Mouse (Mus musculus): ENCODE measurements around the gene Tyrobp. TPM values are rescaled to one million over a fixed set of nuclear protein-coding genes. Genes with fewer than 3 reads are reported as not detected.

Tyrobp gene
- total and polyA plus RNA-seq, 2 experiments from 2014 or later, result 14.5 to 44.2 TPM

- no peak within 1 kb of the TSS for H3K27ac ChIP-seq (ENCODE audit: low read depth, low read length)
- 6% methylated on average over 16 of the region's 16 CpGs for WGBS
Observed at GRCm38 (mm10) chr7:30457629-30458330, 44.2 kb downstream of the Tyrobp start, which contains the start of the genes Kirrel2 and Nphs1. Gene Kirrel2 (minus strand): TSS chr7:30457690. Gene Nphs1 (plus strand): TSS chr7:30458315.

DNA sequence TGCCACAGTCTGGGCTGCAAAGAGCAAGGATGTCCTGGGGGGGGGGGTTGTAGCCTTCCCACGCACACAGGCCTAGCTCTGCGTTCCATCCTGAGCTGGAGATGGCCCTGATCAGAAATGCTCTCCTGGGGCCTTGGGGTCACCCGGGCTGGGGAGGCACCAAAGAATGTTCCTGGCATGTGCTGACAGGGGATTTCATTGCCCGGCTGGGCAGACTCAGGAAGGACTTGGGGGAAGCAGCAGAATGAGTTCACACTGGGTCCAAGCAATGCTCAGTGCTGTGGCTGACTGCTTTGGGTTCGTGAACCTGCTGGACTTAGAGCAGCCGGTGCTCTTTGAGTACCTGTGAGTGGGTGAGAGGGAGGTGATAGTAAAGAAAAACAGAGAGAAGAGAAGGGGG, 45.9 kb downstream of the Tyrobp start:
- Histone ChIP-seq H3K9me3 (ENCODE audit: low read length) (0 out of 2 replicates have a peak, but pooled peaks cover 4% of the 10 kb centered on the region), H3K27ac (ENCODE audit: low read depth, low read length) (no peak overlapping the region), H3K4me1 (ENCODE audit: insufficient read depth) (peaks cover 4% of the 10 kb centered on the region; the same call in 1 of the 2 replicates), H3K4me2 (ENCODE audit: low read depth) (no peak overlapping the region), H3K4me3 (ENCODE audit: low read depth, low read length) (no peak overlapping the region), H3K27me3 (ENCODE audit: insufficient read depth, low read length) (peaks cover 70% of the 10 kb centered on the region), H3K9ac (no peak overlapping the region), H3K36me3 (ENCODE audit: insufficient read depth) (no peaks in the 10 kb centered on the region)
- 33% methylated on average over 6 of the region's 6 CpGs for WGBS
- ATAC-seq (no peak), DNase-seq (no peak)
- TF ChIP-seq CTCF (IDR thresholded peaks at IDR 0.05; ENCODE audit: low read depth), result no peak

More at GRCm38 (mm10) chr7:30457629-30458330, 44.2 kb downstream of the Tyrobp start, which contains the start of the genes Kirrel2 and Nphs1:
- TF ChIP-seq CTCF (IDR thresholded peaks at IDR 0.05; ENCODE audit: low read depth), result no peak
- Histone ChIP-seq H3K9me3 (ENCODE audit: low read length) (0 out of 2 replicates have a peak, but pooled peaks cover 4% of the 10 kb centered on the region), H3K9ac (no peak within 1 kb of the TSS), H3K27me3 (ENCODE audit: insufficient read depth, low read length) (peaks cover 77% of the 10 kb centered on the region), H3K4me2 (ENCODE audit: low read depth) (peak within 1 kb of the TSS; percentile 42), H3K36me3 (ENCODE audit: insufficient read depth) (no peaks in the 10 kb centered on the region), H3K4me1 (ENCODE audit: insufficient read depth) (peaks cover 4% of the 10 kb centered on the region; the same call in 1 of the 2 replicates), H3K4me3 (ENCODE audit: low read depth, low read length) (peak within 1 kb of the TSS; percentile 11)
- DNase-seq, result peak; percentile 56
- ATAC-seq, result peak; percentile 92

- WGBS, result 23% methylated on average over 7 of the region's 7 CpGs
- DNase-seq, result no peak
- no peaks in the 10 kb centered on the region for H3K4me1 ChIP-seq (ENCODE audit: insufficient read depth)
- no peak overlapping the region for H3K4me3 ChIP-seq (ENCODE audit: low read depth, low read length)
- no peak overlapping the region for H3K9ac ChIP-seq
- H3K36me3 ChIP-seq (ENCODE audit: insufficient read depth), result no peaks in the 10 kb centered on the region
- H3K27ac ChIP-seq (ENCODE audit: low read depth, low read length), result no peak overlapping the region
- no peak for ATAC-seq
- H3K4me2 ChIP-seq (ENCODE audit: low read depth), result no peak overlapping the region
- no peak for TF ChIP-seq CTCF (IDR thresholded peaks at IDR 0.05; ENCODE audit: low read depth)
- H3K27me3 ChIP-seq (ENCODE audit: insufficient read depth, low read length), result peaks cover 75% of the 10 kb centered on the region
- no peaks in the 10 kb centered on the region for H3K9me3 ChIP-seq (ENCODE audit: low read length)
Observed at GRCm38 (mm10) chr7:30463568-30463967, 50.0 kb downstream of the Tyrobp start.

GRCm38 (mm10) chr7:30463996-30464395, 50.4 kb downstream of the Tyrobp start:
- WGBS, result 6% methylated on average over 4 of the region's 4 CpGs
- no peaks in the 10 kb centered on the region for H3K9me3 ChIP-seq (ENCODE audit: low read length)
- H3K36me3 ChIP-seq (ENCODE audit: insufficient read depth), result no peaks in the 10 kb centered on the region
- H3K27ac ChIP-seq (ENCODE audit: low read depth, low read length), result no peak overlapping the region
- no peak for TF ChIP-seq CTCF (IDR thresholded peaks at IDR 0.05; ENCODE audit: low read depth)
- no peaks in the 10 kb centered on the region for H3K4me1 ChIP-seq (ENCODE audit: insufficient read depth)
- no peak overlapping the region for H3K4me2 ChIP-seq (ENCODE audit: low read depth)
- no peak overlapping the region for H3K4me3 ChIP-seq (ENCODE audit: low read depth, low read length)
- peaks cover 71% of the 10 kb centered on the region for H3K27me3 ChIP-seq (ENCODE audit: insufficient read depth, low read length)
- no peak for DNase-seq
- no peak for ATAC-seq
- H3K9ac ChIP-seq, result no peak overlapping the region

DNA sequence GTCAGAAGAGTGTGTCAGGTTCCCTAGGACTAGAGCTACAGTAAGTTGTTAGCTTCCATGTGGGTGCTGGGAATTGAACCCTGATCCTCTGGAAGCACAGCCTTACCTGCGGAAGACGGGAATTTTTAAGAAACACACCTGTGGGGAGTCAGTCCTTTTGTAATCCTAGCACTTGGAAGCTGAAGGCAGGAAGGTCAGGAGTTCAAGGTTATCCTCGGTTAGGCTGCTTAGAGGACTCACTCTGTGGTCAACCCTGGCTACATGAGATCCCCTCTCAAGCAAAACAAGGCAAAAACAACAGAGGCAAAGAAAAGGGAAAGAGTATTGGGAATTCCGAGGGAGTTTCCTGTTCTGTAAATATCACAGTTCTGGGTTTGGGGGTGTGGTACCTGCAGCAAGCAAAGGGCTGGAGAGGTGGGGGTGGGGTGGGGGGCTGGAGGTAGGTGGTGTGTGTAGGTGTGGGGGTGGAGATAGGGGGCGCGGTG, 51.3 kb downstream of the Tyrobp start:
- Histone ChIP-seq H3K27me3 (ENCODE audit: insufficient read depth, low read length) (peaks cover 63% of the 10 kb centered on the region), H3K4me3 (ENCODE audit: low read depth, low read length) (no peak overlapping the region), H3K4me1 (ENCODE audit: insufficient read depth) (no peaks in the 10 kb centered on the region), H3K27ac (ENCODE audit: low read depth, low read length) (no peak overlapping the region), H3K4me2 (ENCODE audit: low read depth) (no peak overlapping the region), H3K36me3 (ENCODE audit: insufficient read depth) (no peaks in the 10 kb centered on the region), H3K9ac (no peak overlapping the region), H3K9me3 (ENCODE audit: low read length) (no peaks in the 10 kb centered on the region)
- DNase-seq, result no peak
- no peak for TF ChIP-seq CTCF (IDR thresholded peaks at IDR 0.05; ENCODE audit: low read depth)
- 16% methylated on average over 6 of the region's 6 CpGs for WGBS
- ATAC-seq, result no peak

Other genes with a start within 250 kb of the Tyrobp start
Only the 30 nearest of the 34 such genes appear.
- 162 and 176 TPM in 2 replicates for gene Capns1, start 214.9 kb upstream of the Tyrobp start, total RNA-seq (2014; rRNA removed)
- 59.3 and 65.9 TPM in 2 replicates for gene Capns1, start 214.9 kb upstream of the Tyrobp start, polyA plus RNA-seq (2015; fragmentation: Nextera tagmentation; extraction: Ambion mirVana)
- gene Polr2i, start 181.8 kb upstream of the Tyrobp start, total RNA-seq (2014; rRNA removed), result 71.0 and 80.9 TPM in 2 replicates
- gene Polr2i, start 181.8 kb upstream of the Tyrobp start, polyA plus RNA-seq (2015; fragmentation: Nextera tagmentation; extraction: Ambion mirVana), result 186 and 247 TPM in 2 replicates
- 151 and 204 TPM in 2 replicates for gene Tbcb, start 181.5 kb upstream of the Tyrobp start, total RNA-seq (2014; rRNA removed)
- gene Tbcb, start 181.5 kb upstream of the Tyrobp start, polyA plus RNA-seq (2015; fragmentation: Nextera tagmentation; extraction: Ambion mirVana), result 475 and 558 TPM in 2 replicates
- gene Ovol3, start 178.0 kb upstream of the Tyrobp start, total RNA-seq (2014; rRNA removed), result not detected in 2 replicates
- gene Ovol3, start 178.0 kb upstream of the Tyrobp start, polyA plus RNA-seq (2015; fragmentation: Nextera tagmentation; extraction: Ambion mirVana), result not detected in 2 replicates
- 0.52 TPM in 1 of 2 replicates, not detected in the other for gene Thap8, start 133.7 kb upstream of the Tyrobp start, total RNA-seq (2014; rRNA removed)
- 0.45 TPM in 2 replicates for gene Thap8, start 133.7 kb upstream of the Tyrobp start, polyA plus RNA-seq (2015; fragmentation: Nextera tagmentation; extraction: Ambion mirVana)
- gene Wdr62, start 133.3 kb upstream of the Tyrobp start, total RNA-seq (2014; rRNA removed), result 2.0 and 3.2 TPM in 2 replicates
- 2.7 and 2.9 TPM in 2 replicates for gene Wdr62, start 133.3 kb upstream of the Tyrobp start, polyA plus RNA-seq (2015; fragmentation: Nextera tagmentation; extraction: Ambion mirVana)
- gene Clip3, start 122.0 kb upstream of the Tyrobp start, total RNA-seq (2014; rRNA removed), result 105 and 108 TPM in 2 replicates
- 178 and 186 TPM in 2 replicates for gene Clip3, start 122.0 kb upstream of the Tyrobp start, polyA plus RNA-seq (2015; fragmentation: Nextera tagmentation; extraction: Ambion mirVana)
- 70.5 and 74.1 TPM in 2 replicates for gene Alkbh6, start 105.0 kb upstream of the Tyrobp start, total RNA-seq (2014; rRNA removed)
- 117 and 127 TPM in 2 replicates for gene Alkbh6, start 105.0 kb upstream of the Tyrobp start, polyA plus RNA-seq (2015; fragmentation: Nextera tagmentation; extraction: Ambion mirVana)
- 5.2 and 6.5 TPM in 2 replicates for gene Syne4, start 99.0 kb upstream of the Tyrobp start, total RNA-seq (2014; rRNA removed)
- gene Syne4, start 99.0 kb upstream of the Tyrobp start, polyA plus RNA-seq (2015; fragmentation: Nextera tagmentation; extraction: Ambion mirVana), result 1.8 and 4.5 TPM in 2 replicates
- gene E130208F15Rik, start 92.0 kb upstream of the Tyrobp start, total RNA-seq (2014; rRNA removed), result 0.52 TPM in 1 of 2 replicates, not detected in the other
- 0.31 TPM in 1 of 2 replicates, not detected in the other for gene E130208F15Rik, start 92.0 kb upstream of the Tyrobp start, polyA plus RNA-seq (2015; fragmentation: Nextera tagmentation; extraction: Ambion mirVana)
- 9.8 and 14.6 TPM in 2 replicates for gene Sdhaf1, start 89.9 kb upstream of the Tyrobp start, total RNA-seq (2014; rRNA removed)
- 18.4 and 20.7 TPM in 2 replicates for gene Sdhaf1, start 89.9 kb upstream of the Tyrobp start, polyA plus RNA-seq (2015; fragmentation: Nextera tagmentation; extraction: Ambion mirVana)
- gene Lrfn3, start 51.0 kb upstream of the Tyrobp start, total RNA-seq (2014; rRNA removed), result 25.2 and 28.0 TPM in 2 replicates
- gene Lrfn3, start 51.0 kb upstream of the Tyrobp start, polyA plus RNA-seq (2015; fragmentation: Nextera tagmentation; extraction: Ambion mirVana), result 16.4 and 20.3 TPM in 2 replicates
- gene Hcst, start 6.1 kb downstream of the Tyrobp start, total RNA-seq (2014; rRNA removed), result 1.1 TPM in 1 of 2 replicates, not detected in the other
- 0.41 and 0.87 TPM in 2 replicates for gene Hcst, start 6.1 kb downstream of the Tyrobp start, polyA plus RNA-seq (2015; fragmentation: Nextera tagmentation; extraction: Ambion mirVana)
- 1.6 and 3.4 TPM in 2 replicates for gene Nfkbid, start 8.0 kb downstream of the Tyrobp start, total RNA-seq (2014; rRNA removed)
- 1.1 and 1.7 TPM in 2 replicates for gene Nfkbid, start 8.0 kb downstream of the Tyrobp start, polyA plus RNA-seq (2015; fragmentation: Nextera tagmentation; extraction: Ambion mirVana)
- 705 and 834 TPM in 2 replicates for gene Aplp1, start 31.8 kb downstream of the Tyrobp start, total RNA-seq (2014; rRNA removed)
- gene Aplp1, start 31.8 kb downstream of the Tyrobp start, polyA plus RNA-seq (2015; fragmentation: Nextera tagmentation; extraction: Ambion mirVana), result 863 and 867 TPM in 2 replicates
- 0.46 and 2.1 TPM in 2 replicates for gene Kirrel2, start 43.9 kb downstream of the Tyrobp start, total RNA-seq (2014; rRNA removed)
- gene Kirrel2, start 43.9 kb downstream of the Tyrobp start, polyA plus RNA-seq (2015; fragmentation: Nextera tagmentation; extraction: Ambion mirVana), result 0.07 and 0.11 TPM in 2 replicates
- 0.08 TPM in 1 of 2 replicates, not detected in the other for gene Nphs1, start 44.6 kb downstream of the Tyrobp start, total RNA-seq (2014; rRNA removed)
- gene Nphs1, start 44.6 kb downstream of the Tyrobp start, polyA plus RNA-seq (2015; fragmentation: Nextera tagmentation; extraction: Ambion mirVana), result 0.06 and 0.09 TPM in 2 replicates
- gene Prodh2, start 79.9 kb downstream of the Tyrobp start, total RNA-seq (2014; rRNA removed), result not detected in 2 replicates
- not detected in 2 replicates for gene Prodh2, start 79.9 kb downstream of the Tyrobp start, polyA plus RNA-seq (2015; fragmentation: Nextera tagmentation; extraction: Ambion mirVana)
- 52.4 and 58.5 TPM in 2 replicates for gene Arhgap33, start 121.3 kb downstream of the Tyrobp start, total RNA-seq (2014; rRNA removed)
- gene Arhgap33, start 121.3 kb downstream of the Tyrobp start, polyA plus RNA-seq (2015; fragmentation: Nextera tagmentation; extraction: Ambion mirVana), result 128 and 145 TPM in 2 replicates
- 2.9 and 4.1 TPM in 2 replicates for gene Hspb6, start 138.4 kb downstream of the Tyrobp start, total RNA-seq (2014; rRNA removed)
- 12.7 and 14.0 TPM in 2 replicates for gene Hspb6, start 138.4 kb downstream of the Tyrobp start, polyA plus RNA-seq (2015; fragmentation: Nextera tagmentation; extraction: Ambion mirVana)
- 9.0 and 14.8 TPM in 2 replicates for gene Proser3, start 138.5 kb downstream of the Tyrobp start, total RNA-seq (2014; rRNA removed)
- gene Proser3, start 138.5 kb downstream of the Tyrobp start, polyA plus RNA-seq (2015; fragmentation: Nextera tagmentation; extraction: Ambion mirVana), result 2.2 and 3.8 TPM in 2 replicates
- 16.0 and 19.2 TPM in 2 replicates for gene Lin37, start 146.1 kb downstream of the Tyrobp start, total RNA-seq (2014; rRNA removed)
- gene Lin37, start 146.1 kb downstream of the Tyrobp start, polyA plus RNA-seq (2015; fragmentation: Nextera tagmentation; extraction: Ambion mirVana), result 49.5 and 53.0 TPM in 2 replicates
- gene U2af1l4, start 149.5 kb downstream of the Tyrobp start, total RNA-seq (2014; rRNA removed), result 48.8 and 74.3 TPM in 2 replicates
- gene U2af1l4, start 149.5 kb downstream of the Tyrobp start, polyA plus RNA-seq (2015; fragmentation: Nextera tagmentation; extraction: Ambion mirVana), result 117 and 129 TPM in 2 replicates
- 5.5 and 9.9 TPM in 2 replicates for gene Gm49396, start 149.6 kb downstream of the Tyrobp start, total RNA-seq (2014; rRNA removed)
- 3.4 and 5.3 TPM in 2 replicates for gene Gm49396, start 149.6 kb downstream of the Tyrobp start, polyA plus RNA-seq (2015; fragmentation: Nextera tagmentation; extraction: Ambion mirVana)
- 70.9 and 90.7 TPM in 2 replicates for gene Psenen, start 149.9 kb downstream of the Tyrobp start, total RNA-seq (2014; rRNA removed)
- gene Psenen, start 149.9 kb downstream of the Tyrobp start, polyA plus RNA-seq (2015; fragmentation: Nextera tagmentation; extraction: Ambion mirVana), result 141 and 161 TPM in 2 replicates
- gene Igflr1, start 151.7 kb downstream of the Tyrobp start, total RNA-seq (2014; rRNA removed), result 1.2 TPM in 1 of 2 replicates, not detected in the other
- gene Igflr1, start 151.7 kb downstream of the Tyrobp start, polyA plus RNA-seq (2015; fragmentation: Nextera tagmentation; extraction: Ambion mirVana), result 2.3 and 3.2 TPM in 2 replicates
- gene Kmt2b, start 175.0 kb downstream of the Tyrobp start, total RNA-seq (2014; rRNA removed), result 31.2 and 31.5 TPM in 2 replicates
- 3.8 and 5.2 TPM in 2 replicates for gene Kmt2b, start 175.0 kb downstream of the Tyrobp start, polyA plus RNA-seq (2015; fragmentation: Nextera tagmentation; extraction: Ambion mirVana)
- gene Zbtb32, start 185.1 kb downstream of the Tyrobp start, total RNA-seq (2014; rRNA removed), result not detected in 2 replicates
- 0.08 and 0.17 TPM in 2 replicates for gene Zbtb32, start 185.1 kb downstream of the Tyrobp start, polyA plus RNA-seq (2015; fragmentation: Nextera tagmentation; extraction: Ambion mirVana)
- 0.29 and 0.38 TPM in 2 replicates for gene Upk1a, start 199.1 kb downstream of the Tyrobp start, total RNA-seq (2014; rRNA removed)
- gene Upk1a, start 199.1 kb downstream of the Tyrobp start, polyA plus RNA-seq (2015; fragmentation: Nextera tagmentation; extraction: Ambion mirVana), result 0.42 and 0.62 TPM in 2 replicates
- 292 and 602 TPM in 2 replicates for gene Cox6b1, start 212.4 kb downstream of the Tyrobp start, total RNA-seq (2014; rRNA removed)
- 1,225 and 1,355 TPM in 2 replicates for gene Cox6b1, start 212.4 kb downstream of the Tyrobp start, polyA plus RNA-seq (2015; fragmentation: Nextera tagmentation; extraction: Ambion mirVana)

Data from forebrain, postnatal 0 days (tissue).